Mouse (Mus musculus) liver, embryonic 16.5 days (tissue): Measurements from ENCODE around the gene Tnfaip8l2. TPM values are rescaled to one million over a fixed set of nuclear protein-coding genes. Genes with fewer than 3 reads are reported as not detected.
"Not testable (repeated sequence)": the region's sequence is repeated elsewhere in the genome, so short reads cannot be mapped to it uniquely, and the experiment has no call there.

Experiments
- ATAC-seq: fragments of 200-750 bp; cut with Nextera tagmentation; 2 replicates; pipeline ENCODE4 v1.8.0; 2017; ENCODE audit warnings: low read depth, mild to moderate bottlenecking, moderate number of reproducible peaks, moderate library complexity
- H3K27ac ChIP-seq: fragments of 300-500 bp; sonication (generic); 2 replicates; pipeline ENCODE4 v1.5.1; 2014; ENCODE audit warnings: mild to moderate bottlenecking, low read length
- H3K27me3 ChIP-seq: fragments of 300-500 bp; sonication (generic); 2 replicates; pipeline ENCODE4 v1.6.1; 2014; ENCODE audit warnings: low read depth, low read length, mixed read lengths; ENCODE audit not compliant: control insufficient read depth, insufficient read depth
- H3K36me3 ChIP-seq: fragments of 300-500 bp; sonication (generic); 2 replicates; pipeline ENCODE4 v1.6.1; 2014; ENCODE audit warnings: mild to moderate bottlenecking; ENCODE audit not compliant: control insufficient read depth, insufficient read depth
- H3K4me1 ChIP-seq: fragments of 300-500 bp; sonication (generic); 2 replicates; pipeline ENCODE4 v1.6.1; 2014; ENCODE audit warnings: low read depth, low read length, mixed read lengths; ENCODE audit not compliant: control insufficient read depth
- H3K4me2 ChIP-seq: fragments of 300-500 bp; sonication (generic); 2 replicates; pipeline ENCODE4 v1.6.1; 2014; ENCODE audit warnings: low read depth, low read length, mixed read lengths
- H3K4me3 ChIP-seq: fragments of 300-500 bp; sonication (generic); 2 replicates; pipeline ENCODE4 v1.5.1; 2014; ENCODE audit warnings: low read depth, mild to moderate bottlenecking, low read length
- H3K9ac ChIP-seq: fragments of 300-500 bp; sonication (generic); 2 replicates; pipeline ENCODE4 v1.6.1; 2014; ENCODE audit warnings: low read depth, low read length
- H3K9me3 ChIP-seq: fragments of 300-500 bp; sonication (generic); replicated peaks from 2 replicates; pipeline ENCODE4 v1.6.1; 2016; ENCODE audit warnings: low read length; ENCODE audit not compliant: control insufficient read depth
- WGBS: fragments of 180-500 bp; shearing (Covaris S2); extraction: QIAGEN DNeasy Blood & Tissue Kit; methylation state at CpG from one replicate; pipeline ENCODE4 v1.1.7; 2014; ENCODE audit not compliant: insufficient replicate concordance; 5-methylcytosine and 5-hydroxymethylcytosine counted together
- polyA plus RNA-seq: library from polyadenylated mRNA; unstranded; fragments of >200 nt; fragmentation: Nextera tagmentation; extraction: Ambion mirVana; gene quantifications from 2 replicates; pipeline ENCODE4 v1.2.1, GENCODE M21; 2015

Tnfaip8l2 gene
- polyA plus RNA-seq, 1 experiment from 2014 or later, result 9.3 TPM

GRCm38 (mm10) chr3:95133176-95133575 lies 9.0 kb downstream of the Tnfaip8l2 start:
- Histone ChIP-seq H3K27me3 (no peaks in the 10 kb centered on the region), H3K27ac (peak overlapping the region; percentile 85; the same call in 1 of the 2 replicates), H3K36me3 (peaks cover 5% of the 10 kb centered on the region; the same call in 1 of the 2 replicates), H3K4me1 (peaks cover 26% of the 10 kb centered on the region), H3K4me3 (peak overlapping the region; percentile 72), H3K4me2 (peak overlapping the region; percentile 95), H3K9ac (peak overlapping the region; percentile 75), H3K9me3 (no peaks in the 10 kb centered on the region)
- ATAC-seq, result no peak
- WGBS, result 55% methylated on average over 11 of the region's 11 CpGs

GRCm38 (mm10) chr3:95132389-95132788 lies 9.8 kb downstream of the Tnfaip8l2 start:
- peaks cover 26% of the 10 kb centered on the region for H3K4me1 ChIP-seq
- H3K27ac ChIP-seq, H3K9me3 ChIP-seq, H3K9ac ChIP-seq, H3K27me3 ChIP-seq, H3K4me2 ChIP-seq, ATAC-seq, H3K36me3 ChIP-seq, H3K4me3 ChIP-seq: not testable (repeated sequence)
- 68% methylated on average over 2 of the region's 2 CpGs for WGBS

- WGBS, result 73% methylated on average over 5 of the region's 5 CpGs
- H3K9me3 ChIP-seq, result no peaks in the 10 kb centered on the region
- no peak overlapping the region for H3K9ac ChIP-seq
- no peak overlapping the region for H3K4me2 ChIP-seq
- peaks cover 5% of the 10 kb centered on the region; the same call in 1 of the 2 replicates for H3K36me3 ChIP-seq
- ATAC-seq, result no peak
- no peaks in the 10 kb centered on the region for H3K27me3 ChIP-seq
- H3K4me1 ChIP-seq, result peaks cover 11% of the 10 kb centered on the region
- H3K4me3 ChIP-seq, result no peak overlapping the region
- H3K27ac ChIP-seq, result no peak overlapping the region
Observed at GRCm38 (mm10) chr3:95130081-95130480, 12.1 kb downstream of the Tnfaip8l2 start.

- WGBS, result 64% methylated on average over 6 of the region's 6 CpGs
- Histone ChIP-seq H3K4me1 (peaks cover 12% of the 10 kb centered on the region), H3K9me3 (no peaks in the 10 kb centered on the region), H3K36me3 (peaks cover 5% of the 10 kb centered on the region; the same call in 1 of the 2 replicates), H3K4me3 (no peak overlapping the region), H3K9ac (no peak overlapping the region), H3K27ac (no peak overlapping the region), H3K27me3 (no peaks in the 10 kb centered on the region), H3K4me2 (no peak overlapping the region)
- no peak for ATAC-seq
Observed at GRCm38 (mm10) chr3:95129226-95129651, 12.9 kb downstream of the Tnfaip8l2 start.

GRCm38 (mm10) chr3:95124972-95125371 lies 17.2 kb downstream of the Tnfaip8l2 start:
- no peak overlapping the region for H3K27ac ChIP-seq

GRCm38 (mm10) chr3:95124246-95124645 lies 17.9 kb downstream of the Tnfaip8l2 start, which contains the start of gene Tmod4:
TSS of gene Tmod4 (plus strand) at chr3:95124476.
- H3K9me3 ChIP-seq, result no peaks in the 10 kb centered on the region
- H3K4me1 ChIP-seq, result peaks cover 4% of the 10 kb centered on the region
- no peaks in the 10 kb centered on the region for H3K27me3 ChIP-seq
- no peak for ATAC-seq
- H3K9ac ChIP-seq, result no peak within 1 kb of the TSS
- peaks cover 19% of the 10 kb centered on the region for H3K36me3 ChIP-seq
- H3K27ac ChIP-seq, result no peak within 1 kb of the TSS
- 62% methylated on average over 6 of the region's 6 CpGs for WGBS
- H3K4me2 ChIP-seq, result no peak within 1 kb of the TSS
- H3K4me3 ChIP-seq, result no peak within 1 kb of the TSS

More at GRCm38 (mm10) chr3:95124972-95125371, 17.2 kb downstream of the Tnfaip8l2 start:
- Histone ChIP-seq H3K36me3 (peaks cover 13% of the 10 kb centered on the region), H3K4me3 (no peak overlapping the region), H3K4me2 (no peak overlapping the region), H3K4me1 (peaks cover 4% of the 10 kb centered on the region), H3K27me3 (no peaks in the 10 kb centered on the region), H3K9me3 (no peaks in the 10 kb centered on the region), H3K9ac (no peak overlapping the region)
- no peak for ATAC-seq
- 43% methylated on average over 5 of the region's 5 CpGs for WGBS

- WGBS, result 57% methylated on average over 6 of the region's 6 CpGs
- Histone ChIP-seq H3K36me3 (peaks cover 24% of the 10 kb centered on the region), H3K9me3 (no peaks in the 10 kb centered on the region), H3K4me2 (no peak overlapping the region), H3K27me3 (no peaks in the 10 kb centered on the region), H3K27ac (no peak overlapping the region), H3K4me3 (no peak overlapping the region), H3K4me1 (peaks cover 4% of the 10 kb centered on the region), H3K9ac (no peak overlapping the region)
- peak; percentile 51 for ATAC-seq
Observed at GRCm38 (mm10) chr3:95121580-95121979, 20.6 kb downstream of the Tnfaip8l2 start.

GRCm38 (mm10) chr3:95117751-95118150 lies 24.4 kb downstream of the Tnfaip8l2 start:
- no peak overlapping the region for H3K9ac ChIP-seq
- no peak overlapping the region for H3K4me2 ChIP-seq
- H3K36me3 ChIP-seq, result peaks cover 24% of the 10 kb centered on the region
- peaks cover under 1% of the 10 kb centered on the region; the same call in 1 of the 2 replicates for H3K4me1 ChIP-seq
- ATAC-seq, result no peak
- no peak overlapping the region for H3K4me3 ChIP-seq
- no peaks in the 10 kb centered on the region for H3K27me3 ChIP-seq
- 83% methylated on average over 2 of the region's 2 CpGs for WGBS
- H3K9me3 ChIP-seq, result no peaks in the 10 kb centered on the region
- H3K27ac ChIP-seq, result no peak overlapping the region

GRCm38 (mm10) chr3:95112760-95113159 lies 29.4 kb downstream of the Tnfaip8l2 start:
- H3K27me3 ChIP-seq, result no peaks in the 10 kb centered on the region
- no peak for ATAC-seq
- no peak overlapping the region for H3K27ac ChIP-seq
- no peaks in the 10 kb centered on the region for H3K36me3 ChIP-seq
- H3K4me3 ChIP-seq, result no peak overlapping the region
- no peak overlapping the region for H3K9ac ChIP-seq
- H3K9me3 ChIP-seq, result no peaks in the 10 kb centered on the region
- WGBS, result 90% methylated on average over 1 of the region's 1 CpGs
- peaks cover 22% of the 10 kb centered on the region for H3K4me1 ChIP-seq
- no peak overlapping the region for H3K4me2 ChIP-seq
